Mouse (Mus musculus): ENCODE data around the gene Rad51d.

Rad51d gene

DNA sequence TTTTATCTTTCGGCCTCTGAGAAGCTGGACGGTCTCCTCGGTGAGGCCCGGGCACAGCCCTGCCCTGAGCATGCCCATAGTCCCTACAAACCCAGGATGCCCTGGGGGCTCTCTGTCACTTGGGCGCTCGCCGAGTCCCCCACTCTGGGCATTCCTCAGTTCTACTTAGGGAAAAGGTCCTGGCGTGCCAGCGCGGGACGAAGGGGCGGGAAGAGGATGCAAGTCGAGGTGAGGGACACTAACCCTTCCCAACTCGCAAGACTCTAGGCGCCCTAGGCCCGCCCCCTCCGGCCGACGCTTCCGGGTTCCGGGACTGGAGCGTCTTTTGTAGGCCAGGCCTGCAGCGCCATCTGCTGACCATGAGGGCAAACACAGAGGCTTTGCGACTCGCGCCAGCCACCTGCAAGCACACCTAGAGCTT is at the start of gene Rad51d:
Gene Rad51d, minus strand, starts transcription at position 273 of the 421 bp plus-strand sequence.
- under 1% methylated on average over 26 of the region's 26 CpGs for WGBS

DNA sequence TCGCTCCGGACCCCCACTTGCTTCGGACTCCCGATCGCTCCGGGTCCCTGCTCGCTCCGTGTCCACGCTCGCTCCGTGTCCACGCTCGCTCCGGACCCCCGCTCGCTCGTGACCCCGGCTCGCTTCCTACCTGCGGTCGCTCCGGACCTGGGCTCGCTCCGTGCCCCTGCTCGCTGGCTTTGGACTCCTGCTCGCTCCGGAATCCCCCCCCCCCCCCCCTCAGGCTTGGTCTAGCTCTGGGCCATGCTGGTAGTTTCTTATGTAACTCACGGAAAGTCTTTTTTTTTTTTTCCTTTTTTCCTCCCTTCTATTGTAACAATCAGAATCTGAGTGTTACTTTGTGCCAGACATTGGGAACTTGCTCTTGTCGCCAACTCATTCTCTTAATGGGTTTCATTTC is 42.8 kb upstream of the Rad51d start:
- 4% methylated on average over 29 of the region's 29 CpGs for WGBS

DNA sequence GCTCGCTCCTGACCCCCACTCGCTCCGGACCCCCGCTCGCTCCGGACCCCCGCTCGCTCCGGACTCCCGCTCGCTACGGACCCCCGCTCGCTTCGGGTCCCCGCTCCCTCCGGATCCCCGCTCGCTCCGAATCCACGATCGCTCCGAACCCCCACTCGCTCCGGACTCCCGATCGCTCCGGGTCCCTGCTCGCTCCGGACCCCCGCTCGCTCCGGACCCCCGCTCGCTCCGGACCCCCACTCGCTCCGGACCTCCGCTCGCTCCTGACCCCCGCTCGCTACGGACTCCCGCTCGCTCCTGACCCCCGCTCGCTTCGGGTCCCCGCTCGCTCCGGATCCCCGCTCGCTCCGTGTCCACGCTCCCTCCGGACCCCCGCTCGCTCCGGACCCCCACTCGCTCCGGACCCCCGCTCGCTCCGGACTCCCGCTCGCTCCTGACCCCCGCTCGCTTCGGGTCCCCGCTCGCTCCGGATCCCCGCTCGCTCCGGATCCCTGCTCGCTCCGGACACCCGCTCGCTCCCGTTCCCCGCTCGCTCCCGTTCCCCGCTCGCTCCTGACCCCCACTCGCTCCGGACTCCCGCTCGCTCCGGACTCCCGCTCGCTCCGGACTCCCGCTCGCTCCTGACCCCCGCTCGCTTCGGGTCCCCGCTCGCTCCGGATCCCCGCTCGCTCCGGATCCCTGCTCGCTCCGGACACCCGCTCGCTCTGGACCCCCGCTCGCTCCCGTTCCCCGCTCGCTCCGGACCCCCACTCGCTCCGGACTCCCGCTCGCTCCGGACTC is 41.4 kb upstream of the Rad51d start:
- 2% methylated on average over 118 of the region's 119 CpGs for WGBS

DNA sequence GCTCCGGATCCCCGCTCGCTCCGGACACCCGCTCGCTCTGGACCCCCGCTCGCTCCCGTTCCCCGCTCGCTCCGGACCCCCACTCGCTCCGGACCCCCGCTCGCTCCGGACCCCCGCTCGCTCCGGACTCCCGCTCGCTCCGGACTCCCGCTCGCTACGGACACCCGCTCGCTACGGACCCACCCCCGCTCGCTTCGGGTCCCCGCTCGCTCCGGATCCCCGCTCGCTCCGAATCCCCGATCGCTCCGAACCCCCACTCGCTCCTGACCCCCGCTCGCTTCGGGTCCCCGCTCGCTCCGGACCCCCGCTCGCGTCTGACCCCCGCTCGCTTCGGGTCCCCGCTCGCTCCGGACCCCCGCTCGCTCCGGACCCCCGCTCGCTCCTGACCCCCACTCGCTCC is 40.7 kb upstream of the Rad51d start:
- WGBS: 2% methylated on average over 62 of the region's 63 CpGs

DNA sequence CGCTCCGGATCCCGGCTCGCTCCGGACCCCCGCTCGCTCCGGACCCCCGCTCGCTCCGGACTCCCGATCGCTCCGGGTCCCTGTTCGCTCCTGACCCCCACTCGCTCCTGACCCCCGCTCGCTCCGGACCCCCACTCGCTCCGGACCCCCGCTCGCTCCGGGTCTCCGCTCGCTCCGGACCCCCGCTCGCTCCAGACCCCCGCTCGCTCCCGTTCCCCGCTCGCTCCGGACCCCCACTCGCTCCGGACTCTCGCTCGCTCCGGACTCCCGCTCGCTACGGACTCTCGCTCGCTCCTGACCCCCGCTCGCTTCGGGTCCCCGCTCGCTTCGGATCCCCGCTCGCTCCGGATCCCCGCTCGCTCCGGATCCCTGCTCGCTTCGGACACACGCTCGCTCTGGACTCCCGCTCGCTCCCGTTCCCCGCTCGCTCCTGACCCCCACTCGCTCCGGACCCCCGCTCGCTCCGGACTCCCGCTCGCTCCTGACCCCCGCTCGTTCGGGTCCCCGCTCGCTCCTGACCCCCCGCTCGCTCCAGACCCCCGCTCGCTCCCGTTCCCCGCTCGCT is 40.1 kb upstream of the Rad51d start:
- WGBS: 3% methylated on average over 83 of the region's 85 CpGs

DNA sequence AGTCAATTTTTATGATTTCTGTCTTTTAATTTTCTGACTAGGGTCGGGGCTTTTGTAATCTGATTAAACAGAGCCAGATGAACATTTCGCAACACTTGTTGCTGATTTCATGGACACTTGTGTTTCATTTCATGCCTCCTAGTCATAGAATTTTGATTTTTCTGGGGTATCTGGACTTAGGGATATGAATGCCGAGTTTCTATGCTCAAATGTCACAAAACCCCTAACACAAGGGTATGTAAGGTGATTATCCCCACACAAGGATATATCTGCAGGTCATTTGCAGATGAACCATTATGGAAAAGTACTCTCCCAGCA is 39.2 kb upstream of the Rad51d start:
- 85% methylated on average over 3 of the region's 3 CpGs for WGBS

DNA sequence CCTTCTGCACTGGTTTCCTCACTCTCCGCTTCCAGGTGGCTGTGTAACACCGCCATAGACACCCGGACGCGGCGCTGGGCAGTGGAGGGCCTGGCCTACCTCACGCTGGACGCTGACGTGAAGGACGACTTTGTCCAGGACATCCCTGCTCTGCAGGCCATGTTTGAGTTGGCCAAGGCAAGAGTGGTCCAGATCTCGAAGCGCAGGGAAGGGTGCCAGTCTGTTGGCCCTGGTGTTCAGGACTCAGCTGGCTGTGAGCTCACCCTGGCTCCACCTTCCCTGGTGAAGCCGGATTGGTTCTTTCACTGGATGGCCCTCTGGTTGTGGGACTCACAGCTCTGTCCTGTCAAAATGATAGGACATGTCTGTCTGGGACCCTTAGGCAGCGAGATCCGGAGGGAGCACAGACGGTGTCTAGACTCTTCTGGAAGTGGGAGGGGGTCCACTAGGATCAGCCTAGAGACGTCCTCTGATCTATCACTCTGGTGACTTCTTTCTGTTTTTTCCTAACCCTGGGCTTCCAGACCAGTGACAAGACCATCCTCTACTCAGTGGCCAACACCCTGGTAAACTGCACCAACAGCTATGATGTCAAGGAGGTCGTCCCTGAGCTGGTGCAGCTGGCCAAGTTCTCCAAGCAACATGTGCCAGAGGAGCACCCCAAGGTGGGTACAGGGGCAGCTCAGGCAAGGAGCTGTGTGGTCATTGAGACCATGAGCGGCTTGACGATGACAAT is 38.7 kb upstream of the Rad51d start:
- WGBS: 75% methylated on average over 20 of the region's 20 CpGs

DNA sequence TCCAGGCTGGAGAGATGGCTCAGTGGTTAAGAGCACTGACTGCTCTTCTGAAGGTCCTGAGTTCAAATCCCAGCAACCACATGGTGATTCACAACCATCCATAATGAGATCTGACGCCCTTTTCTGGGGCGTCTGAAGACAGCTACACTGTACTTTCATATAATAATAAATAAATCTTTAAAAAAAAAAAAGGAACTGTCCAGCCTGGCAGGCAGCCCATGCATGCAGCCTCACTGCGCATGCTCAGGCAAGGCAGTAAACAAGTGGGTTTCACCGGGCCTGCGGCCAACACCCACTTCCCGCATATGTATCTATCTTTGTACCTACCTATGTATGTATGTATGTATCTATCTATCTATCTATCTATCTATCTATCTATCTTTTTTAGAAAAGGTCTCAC is 33.5 kb upstream of the Rad51d start:
- WGBS: 63% methylated on average over 6 of the region's 6 CpGs

DNA sequence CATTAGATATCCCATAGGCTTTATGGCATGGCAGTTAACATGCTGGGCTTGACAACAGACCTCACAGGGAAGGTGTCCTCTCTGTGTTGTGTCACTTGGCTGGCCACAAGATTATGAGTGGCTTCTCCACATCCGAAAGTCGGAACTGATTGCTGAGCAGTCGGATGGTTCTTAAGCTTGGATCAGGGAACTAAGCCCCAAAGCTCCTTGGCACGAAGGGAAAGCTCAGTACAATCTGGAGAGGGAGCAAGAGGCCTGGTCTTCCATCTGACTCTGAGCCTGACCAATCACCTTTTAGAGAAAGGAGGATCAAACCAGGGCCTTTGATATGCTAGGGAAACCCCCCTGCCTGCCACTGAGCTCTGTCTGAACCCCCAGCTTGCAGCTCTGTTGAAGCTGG is 31.3 kb upstream of the Rad51d start:
- WGBS: 84% methylated on average over 4 of the region's 4 CpGs

DNA sequence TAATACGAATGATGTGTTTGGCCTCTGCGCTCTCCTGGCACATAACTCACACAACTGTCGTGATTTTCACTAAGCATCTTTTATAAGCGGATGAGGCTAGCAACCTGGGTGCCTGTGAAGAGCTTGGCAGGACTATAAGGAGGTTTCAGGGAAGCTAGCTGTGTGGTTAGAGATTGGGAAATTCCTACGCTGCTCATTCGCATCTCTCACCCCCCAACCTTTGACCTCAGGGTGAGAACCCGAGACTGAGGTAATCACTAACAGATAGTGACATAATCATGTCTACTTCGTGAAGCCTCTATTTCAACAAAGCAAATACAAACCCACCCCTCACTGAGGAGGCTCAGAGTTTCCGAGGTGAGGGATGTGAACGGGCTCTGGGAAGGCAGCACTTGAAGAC is 30.4 kb upstream of the Rad51d start:
- WGBS: 85% methylated on average over 10 of the region's 10 CpGs

DNA sequence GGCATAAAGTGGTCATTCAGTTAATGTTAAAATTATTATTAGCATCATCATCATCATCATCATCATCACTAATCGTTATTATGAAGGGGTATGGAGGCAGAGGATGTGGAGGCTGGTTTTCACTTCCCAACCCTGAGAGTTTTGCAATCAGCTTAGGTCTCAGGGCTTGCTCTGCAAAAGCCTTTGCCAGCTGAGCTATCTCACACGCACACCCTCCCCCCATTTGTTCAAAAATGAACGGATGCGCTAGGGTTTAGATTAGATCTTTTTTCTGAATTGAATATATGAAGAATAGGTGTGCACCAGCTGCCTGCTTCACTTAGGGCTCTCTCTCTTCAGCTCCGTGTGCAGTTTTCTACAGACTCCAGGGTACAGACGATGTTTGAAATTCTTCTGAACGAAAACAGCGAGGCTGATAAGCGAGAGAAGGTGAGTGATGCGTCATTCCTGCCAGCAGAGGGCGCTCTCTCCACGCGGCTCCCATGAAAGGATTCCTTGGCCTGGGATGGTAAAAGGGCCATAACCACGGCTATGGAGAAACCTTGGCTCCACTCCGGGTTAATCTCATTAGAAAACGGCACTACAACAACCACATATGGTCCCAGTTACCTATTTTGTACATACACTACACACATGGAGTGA is 24.4 kb upstream of the Rad51d start:
- 7% methylated on average over 16 of the region's 16 CpGs for WGBS

DNA sequence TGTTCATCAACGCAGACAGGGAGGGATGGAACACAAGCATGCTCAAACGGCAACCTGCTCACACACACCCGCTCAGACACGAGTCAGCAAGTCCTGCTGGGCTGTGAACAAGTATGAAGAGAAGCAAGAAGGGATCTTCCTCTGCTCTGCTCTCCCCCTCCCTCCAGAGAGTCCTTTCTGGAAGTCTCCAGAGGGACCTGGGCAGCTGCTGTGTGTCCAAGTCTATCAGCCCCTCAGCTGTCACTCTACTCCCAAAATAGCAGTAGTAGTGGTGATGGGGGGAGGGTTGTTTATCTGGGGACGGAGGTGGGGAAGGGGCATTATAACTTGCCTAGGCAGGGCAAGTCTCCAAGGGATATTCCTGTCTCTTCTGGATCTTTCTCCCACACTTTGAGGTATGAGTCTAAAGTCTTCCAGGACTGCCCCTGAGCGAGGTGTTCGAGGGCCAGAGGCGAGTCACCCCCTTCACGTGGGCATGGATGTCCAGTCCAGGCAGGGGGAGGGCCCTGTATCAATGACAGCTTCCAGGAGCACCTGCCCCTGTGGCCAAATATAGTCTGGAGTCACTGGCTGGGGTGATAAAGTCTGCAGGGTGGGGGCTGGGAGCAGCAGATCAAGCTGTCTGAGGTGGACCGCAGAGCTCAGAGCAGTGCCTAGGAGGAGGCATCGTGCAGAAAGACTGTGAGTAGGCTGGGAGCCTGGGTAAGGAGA is 20.4 kb upstream of the Rad51d start:
- WGBS: 82% methylated on average over 11 of the region's 11 CpGs

DNA sequence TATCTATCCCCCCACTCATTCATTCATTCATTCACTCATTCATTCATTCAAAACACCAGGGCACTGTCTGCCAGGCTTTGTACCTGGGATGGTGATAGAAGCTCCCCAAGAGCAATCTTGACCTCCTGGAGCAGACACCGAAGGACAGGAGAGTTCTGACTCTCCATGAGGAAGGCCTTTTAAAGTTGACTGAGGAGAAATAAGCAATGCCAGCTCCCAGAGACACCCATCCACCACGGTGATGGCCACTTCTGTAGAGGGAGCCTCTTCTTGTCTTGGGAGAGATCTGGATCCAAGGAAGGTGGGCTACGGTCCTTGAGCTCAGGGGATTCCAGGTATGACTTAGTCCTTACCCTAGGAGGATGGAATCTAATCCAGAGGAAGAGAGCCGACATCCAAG is 19.8 kb upstream of the Rad51d start, which contains the start of gene Unc45b:
Gene Unc45b, plus strand, starts transcription at position 301 of the 400 bp plus-strand sequence.
- WGBS: 86% methylated on average over 4 of the region's 4 CpGs

DNA sequence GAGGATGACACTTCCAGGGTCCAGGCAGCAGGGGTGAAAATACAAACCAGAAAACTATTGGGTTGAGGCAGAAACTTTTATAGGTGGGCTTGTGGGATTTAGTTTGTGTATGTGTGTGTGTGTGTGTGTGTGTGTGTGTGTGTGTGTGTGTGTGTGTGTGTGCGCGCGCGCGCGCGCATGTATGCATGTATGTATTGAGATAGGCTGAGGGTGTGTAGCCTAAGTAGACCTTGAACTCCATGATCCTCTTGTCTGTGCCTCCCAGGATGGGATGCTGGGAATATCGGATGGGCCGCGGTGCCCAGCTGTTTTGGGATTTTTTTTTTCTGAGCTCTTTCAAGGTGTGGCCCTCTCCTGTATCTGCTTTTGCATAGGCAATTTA is 18.2 kb upstream of the Rad51d start:
- 61% methylated on average over 10 of the region's 10 CpGs for WGBS

DNA sequence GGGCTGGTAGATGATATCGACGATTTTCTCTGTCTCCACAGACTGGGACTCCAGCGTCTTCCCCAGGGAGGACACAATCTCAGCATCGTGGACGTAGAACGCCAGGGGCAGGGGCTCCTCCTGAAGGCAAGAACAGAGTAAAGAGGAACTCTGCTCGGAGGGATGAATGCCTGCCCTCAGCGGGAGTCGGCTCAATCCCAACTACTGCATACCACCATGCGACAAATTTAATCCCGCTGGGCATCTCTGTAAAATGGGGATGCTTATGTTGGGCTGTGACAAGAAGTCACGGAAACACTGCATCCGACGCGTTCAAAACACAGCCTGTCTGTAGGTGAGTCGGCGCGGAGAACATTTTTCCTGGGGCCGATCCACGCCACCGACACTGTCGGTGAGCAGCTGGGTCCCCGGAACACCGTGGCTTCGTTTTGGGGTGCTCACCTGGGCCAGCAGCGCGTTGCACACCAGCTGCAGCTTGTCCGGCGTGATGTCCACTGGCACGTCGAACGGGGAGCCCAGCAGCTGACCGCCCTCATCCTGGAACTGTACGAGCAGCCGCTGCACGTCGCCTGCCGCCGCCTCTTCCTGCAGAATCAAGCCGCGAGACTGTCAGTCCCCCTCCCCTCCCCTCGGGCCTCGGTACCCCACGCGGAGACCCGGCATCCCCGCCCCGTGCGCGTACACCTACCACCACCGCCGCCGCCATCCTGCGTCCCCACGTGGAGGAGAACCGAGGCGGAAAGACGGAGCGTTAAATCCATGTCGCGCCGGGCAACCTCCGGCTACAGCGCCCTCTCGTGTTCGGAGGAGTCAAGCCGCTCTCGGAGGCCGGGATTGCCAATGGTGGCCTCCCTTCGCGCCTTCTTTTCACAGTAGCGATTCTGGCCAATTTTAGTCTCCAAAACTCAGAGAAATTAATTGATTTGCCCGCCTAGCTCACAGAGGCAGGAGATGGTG is 17.5 kb upstream of the Rad51d start, which contains the start of gene Nle1:
Gene Nle1, minus strand, starts transcription at position 761 of the 957 bp plus-strand sequence.
- under 1% methylated on average over 73 of the region's 73 CpGs for WGBS

DNA sequence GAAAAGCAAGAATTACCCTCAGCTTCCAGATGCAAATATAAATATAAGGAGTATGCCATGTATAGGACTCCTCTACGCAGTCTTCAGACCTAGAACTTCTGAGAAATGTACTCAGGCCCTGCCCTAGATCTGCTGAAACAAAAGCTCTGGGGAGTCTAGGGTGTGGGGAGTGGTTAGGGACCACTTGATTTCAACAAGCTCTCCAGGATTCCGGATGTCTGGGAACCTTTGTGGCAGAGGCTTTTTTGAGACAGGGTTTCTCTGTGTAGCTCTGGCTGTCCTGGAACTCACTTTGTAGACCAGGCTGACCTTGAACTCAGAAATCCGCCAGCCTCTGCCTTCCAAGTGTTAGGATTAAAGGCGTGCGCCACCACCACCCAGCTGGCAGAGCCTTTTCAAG is 15.4 kb upstream of the Rad51d start:
- WGBS: 92% methylated on average over 5 of the region's 5 CpGs

DNA sequence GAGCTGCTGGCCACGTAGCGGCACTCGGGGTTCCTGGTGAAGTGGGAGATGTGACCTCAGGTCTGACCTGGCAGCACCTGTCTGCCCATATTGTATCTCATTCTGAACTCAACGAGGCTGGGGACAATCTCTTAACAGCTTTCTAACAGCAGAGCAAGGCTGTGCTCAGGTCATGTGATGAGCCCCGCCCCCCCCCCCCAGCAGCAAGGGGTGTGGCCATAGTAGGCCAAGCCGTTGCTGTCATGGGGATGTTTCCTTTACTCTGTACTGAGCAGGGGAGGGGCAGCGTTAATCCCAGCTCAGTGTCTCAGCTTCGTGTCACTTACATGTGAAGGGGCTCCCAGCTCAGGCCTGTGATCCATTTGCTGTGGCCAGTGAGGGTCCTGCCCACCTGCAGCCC is 14.5 kb upstream of the Rad51d start:
- WGBS: 63% methylated on average over 8 of the region's 8 CpGs

DNA sequence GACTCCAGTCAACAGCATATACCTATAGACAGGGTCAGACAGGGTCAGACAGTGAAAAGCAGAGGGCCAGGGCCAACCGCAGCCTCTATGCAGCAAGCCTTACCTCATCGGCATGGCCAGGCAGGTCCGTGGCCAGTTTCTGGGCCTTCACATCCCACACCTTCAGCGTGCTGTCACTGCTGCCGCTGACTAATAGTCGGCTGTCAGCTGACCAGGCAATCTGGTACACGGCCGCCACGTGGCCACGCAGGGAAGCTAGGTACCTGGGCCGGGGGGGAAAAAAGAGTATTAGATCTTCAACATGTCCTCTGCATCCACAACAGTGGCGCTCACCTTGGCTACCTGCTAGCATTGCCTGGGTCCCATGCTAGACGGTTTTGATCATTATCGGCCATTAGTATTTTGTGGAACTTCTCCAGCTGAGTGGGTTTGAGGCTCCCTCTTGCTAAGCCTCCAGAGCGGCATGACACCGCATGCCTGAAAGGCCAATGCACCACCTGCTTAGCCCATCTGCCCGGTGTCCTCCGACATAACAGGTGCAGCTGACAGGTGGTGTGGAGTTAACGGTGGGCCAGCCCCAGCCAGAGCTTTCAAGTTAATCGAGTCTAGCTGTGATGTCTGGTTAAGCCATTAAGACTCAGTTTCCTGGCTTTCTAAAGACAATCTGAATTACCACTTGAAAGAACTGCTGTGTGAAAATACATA is 11.3 kb upstream of the Rad51d start:
- 90% methylated on average over 20 of the region's 20 CpGs for WGBS

DNA sequence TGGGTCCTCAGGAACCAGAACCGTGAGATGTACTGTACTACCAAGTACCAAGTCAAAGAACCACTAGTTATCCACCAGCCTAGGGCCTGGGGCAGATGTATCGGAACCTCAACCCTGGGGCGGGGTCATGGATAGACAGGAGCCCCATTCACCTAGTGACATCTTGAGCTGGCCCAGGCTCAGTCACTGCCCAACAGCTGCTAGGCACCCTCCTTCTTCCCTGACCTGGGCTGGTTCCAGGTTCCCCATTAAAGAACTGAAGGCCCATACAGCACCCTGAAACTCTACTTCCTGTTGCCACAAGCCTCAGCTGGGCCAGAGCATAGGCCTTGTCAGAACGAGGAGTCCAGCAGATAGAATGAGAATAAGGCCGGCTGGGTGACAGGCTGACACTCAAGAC is 9.3 kb upstream of the Rad51d start:
- WGBS: 92% methylated on average over 5 of the region's 5 CpGs

DNA sequence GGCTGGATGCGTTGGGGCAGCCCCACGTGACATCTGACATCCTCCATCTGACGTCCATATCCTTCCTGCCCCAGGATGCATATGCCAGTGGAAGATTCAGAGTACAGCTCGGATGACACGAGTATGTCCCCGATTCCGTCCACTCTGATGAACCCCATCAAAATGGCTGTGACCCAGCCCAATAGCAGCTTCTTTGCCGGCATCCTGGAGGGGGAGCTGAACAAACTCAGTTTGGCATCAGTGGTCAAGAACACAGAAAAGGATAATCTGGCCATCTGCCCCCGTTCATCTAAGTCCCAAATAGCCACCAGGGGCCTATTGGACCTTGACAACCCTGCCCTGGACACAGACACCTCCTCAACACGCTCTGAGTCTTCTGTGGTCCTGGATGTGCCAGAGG is 7.1 kb upstream of the Rad51d start:
- WGBS: 88% methylated on average over 10 of the region's 10 CpGs
